Mouse (Mus musculus): ENCODE measurements around the gene Gfod2. TPM values are rescaled to one million over a fixed set of nuclear protein-coding genes. Genes with fewer than 3 reads are reported as not detected.

Gfod2 gene
- polyA plus RNA-seq, 1 experiment from 2014 or later = 49.8 TPM

DNA sequence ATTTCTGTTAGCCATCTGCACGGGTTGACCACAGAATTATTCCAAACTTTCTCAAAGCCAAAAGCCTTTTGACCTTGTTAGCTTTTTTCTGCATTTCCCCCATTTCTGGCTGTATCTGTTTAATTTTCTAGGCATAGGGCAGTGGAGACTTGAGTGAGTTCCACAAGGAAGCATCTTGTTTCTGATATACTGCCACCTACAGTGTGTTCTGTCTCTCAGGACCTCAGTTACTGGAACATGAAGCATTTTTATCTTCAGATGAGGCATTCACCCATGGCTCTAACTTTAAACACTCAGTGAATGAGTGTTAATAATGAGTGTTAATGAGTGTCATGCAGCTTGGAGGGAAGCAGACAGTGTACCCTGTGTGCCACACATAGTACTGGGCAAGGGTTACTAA lies 80.6 kb downstream of the Gfod2 start:
- Histone ChIP-seq H3K9me3 (no peaks in the 10 kb centered on the region), H3K4me3 (no peak overlapping the region), H3K4me1 (replicated peaks) (no peaks in the 10 kb centered on the region), H3K27me3 (ENCODE audit: insufficient read depth, poor library complexity, severe bottlenecking) (no peaks in the 10 kb centered on the region), H3K36me3 (peaks cover 100% of the 10 kb centered on the region), H3K27ac (no peak overlapping the region)
- no peak for DNase-seq (ENCODE audit: low spot score)
- 92% methylated on average over 1 of the region's 1 CpGs for WGBS

Other genes starting within 250 kb of the Gfod2 start
- gene Hsd11b2, start 239.9 kb downstream of the Gfod2 start, polyA plus RNA-seq (2016; fragmentation: Nextera tagmentation; extraction: Ambion mirVana) = 24.1 and 36.7 TPM in 2 replicates
- gene Atp6v0d1, start 192.6 kb downstream of the Gfod2 start, polyA plus RNA-seq (2016; fragmentation: Nextera tagmentation; extraction: Ambion mirVana) = 90.8 and 119 TPM in 2 replicates
- 17.7 and 23.7 TPM in 2 replicates for gene Ripor1, start 153.4 kb downstream of the Gfod2 start, polyA plus RNA-seq (2016; fragmentation: Nextera tagmentation; extraction: Ambion mirVana)
- gene Ctcf, start 122.1 kb downstream of the Gfod2 start, polyA plus RNA-seq (2016; fragmentation: Nextera tagmentation; extraction: Ambion mirVana) = 102 and 138 TPM in 2 replicates
- 0.61 and 0.73 TPM in 2 replicates for gene Agrp, start 121.3 kb downstream of the Gfod2 start, polyA plus RNA-seq (2016; fragmentation: Nextera tagmentation; extraction: Ambion mirVana)
- 2.1 and 4.9 TPM in 2 replicates for gene Carmil2, start 72.4 kb downstream of the Gfod2 start, polyA plus RNA-seq (2016; fragmentation: Nextera tagmentation; extraction: Ambion mirVana)
- 81.3 and 92.6 TPM in 2 replicates for gene Acd, start 57.6 kb downstream of the Gfod2 start, polyA plus RNA-seq (2016; fragmentation: Nextera tagmentation; extraction: Ambion mirVana)
- 23.3 and 32.2 TPM in 2 replicates for gene Pard6a, start 57.5 kb downstream of the Gfod2 start, polyA plus RNA-seq (2016; fragmentation: Nextera tagmentation; extraction: Ambion mirVana)
- gene 4933405L10Rik, start 51.0 kb downstream of the Gfod2 start, polyA plus RNA-seq (2016; fragmentation: Nextera tagmentation; extraction: Ambion mirVana) = 0.14 TPM in 1 of 2 replicates, not detected in the other
- 40.7 and 44.6 TPM in 2 replicates for gene Enkd1, start 50.5 kb downstream of the Gfod2 start, polyA plus RNA-seq (2016; fragmentation: Nextera tagmentation; extraction: Ambion mirVana)
- gene Ranbp10, start 68.7 kb upstream of the Gfod2 start, polyA plus RNA-seq (2016; fragmentation: Nextera tagmentation; extraction: Ambion mirVana) = 10.4 and 11.1 TPM in 2 replicates
- gene Tsnaxip1, start 69.1 kb upstream of the Gfod2 start, polyA plus RNA-seq (2016; fragmentation: Nextera tagmentation; extraction: Ambion mirVana) = 0.51 and 1.8 TPM in 2 replicates
- 55.2 and 58.1 TPM in 2 replicates for gene Cenpt, start 94.6 kb upstream of the Gfod2 start, polyA plus RNA-seq (2016; fragmentation: Nextera tagmentation; extraction: Ambion mirVana)
- 78.3 and 83.5 TPM in 2 replicates for gene Thap11, start 96.5 kb upstream of the Gfod2 start, polyA plus RNA-seq (2016; fragmentation: Nextera tagmentation; extraction: Ambion mirVana)
- 364 and 407 TPM in 2 replicates for gene Nutf2, start 101.9 kb upstream of the Gfod2 start, polyA plus RNA-seq (2016; fragmentation: Nextera tagmentation; extraction: Ambion mirVana)
- 72.4 and 75.8 TPM in 2 replicates for gene Edc4, start 122.2 kb upstream of the Gfod2 start, polyA plus RNA-seq (2016; fragmentation: Nextera tagmentation; extraction: Ambion mirVana)
- 0.39 and 0.73 TPM in 2 replicates for gene Nrn1l, start 134.9 kb upstream of the Gfod2 start, polyA plus RNA-seq (2016; fragmentation: Nextera tagmentation; extraction: Ambion mirVana)
- gene Pskh1, start 141.8 kb upstream of the Gfod2 start, polyA plus RNA-seq (2016; fragmentation: Nextera tagmentation; extraction: Ambion mirVana) = 28.8 and 31.0 TPM in 2 replicates
- 1.7 and 2.5 TPM in 2 replicates for gene Ctrl, start 175.2 kb upstream of the Gfod2 start, polyA plus RNA-seq (2016; fragmentation: Nextera tagmentation; extraction: Ambion mirVana)
- gene Psmb10, start 179.8 kb upstream of the Gfod2 start, polyA plus RNA-seq (2016; fragmentation: Nextera tagmentation; extraction: Ambion mirVana) = 32.7 and 33.6 TPM in 2 replicates
- 0.60 and 0.78 TPM in 2 replicates for gene Lcat, start 184.7 kb upstream of the Gfod2 start, polyA plus RNA-seq (2016; fragmentation: Nextera tagmentation; extraction: Ambion mirVana)
- 18.7 and 19.3 TPM in 2 replicates for gene Slc12a4, start 207.4 kb upstream of the Gfod2 start, polyA plus RNA-seq (2016; fragmentation: Nextera tagmentation; extraction: Ambion mirVana)
- not detected in 2 replicates for gene Dpep3, start 220.8 kb upstream of the Gfod2 start, polyA plus RNA-seq (2016; fragmentation: Nextera tagmentation; extraction: Ambion mirVana)
- 21.1 and 21.3 TPM in 2 replicates for gene Dus2, start 232.7 kb upstream of the Gfod2 start, polyA plus RNA-seq (2016; fragmentation: Nextera tagmentation; extraction: Ambion mirVana)
- gene Dpep2nb, start 247.3 kb upstream of the Gfod2 start, polyA plus RNA-seq (2016; fragmentation: Nextera tagmentation; extraction: Ambion mirVana) = not detected in 2 replicates

Data from hindbrain, embryonic 10.5 days (tissue).